Mouse (Mus musculus) liver, postnatal 0 days (tissue): ENCODE measurements at regions not wholly inside any gene's neighbourhood (a gene's known extent, or its start where the extent isn't known, plus 50 kb on each side); places are given as distances from the start of the nearest gene placed in this dataset.

Experiments used
- ATAC-seq: fragments of 200-750 bp; cut with Nextera tagmentation; 2 replicates; pipeline ENCODE4 v1.8.0; 2017; ENCODE audit warnings: mild to moderate bottlenecking, moderate library complexity
- DNase-seq: peaks from one replicate; pipeline ENCODE4 v3.0.0-alpha.2; 2016
- H3K27ac ChIP-seq: fragments of 300-500 bp; sonication (generic); 2 replicates; pipeline ENCODE4 v1.5.1; 2014; ENCODE audit warnings: antibody characterized with exemption, moderate library complexity, mild to moderate bottlenecking, low read depth
- H3K27me3 ChIP-seq: fragments of 300-500 bp; sonication (generic); 2 replicates; pipeline ENCODE4 v1.6.1; 2014; ENCODE audit warnings: low read length, control low read depth, mixed read lengths; ENCODE audit not compliant: insufficient read depth
- H3K36me3 ChIP-seq: fragments of 300-500 bp; sonication (generic); replicated peaks from 2 replicates; pipeline ENCODE4 v1.6.1; 2014; ENCODE audit warnings: mild to moderate bottlenecking, control low read depth, low read length, moderate library complexity, mixed read lengths; ENCODE audit not compliant: insufficient read depth
- H3K4me1 ChIP-seq: fragments of 300-500 bp; sonication (generic); 2 replicates; pipeline ENCODE4 v1.6.1; 2014; ENCODE audit warnings: antibody characterized with exemption, mild to moderate bottlenecking, control low read depth; ENCODE audit not compliant: insufficient read depth
- H3K4me2 ChIP-seq: fragments of 300-500 bp; sonication (generic); 2 replicates; pipeline ENCODE4 v1.6.1; 2014; ENCODE audit warnings: low read depth, mild to moderate bottlenecking, low read length, moderate library complexity, mixed read lengths
- H3K4me3 ChIP-seq: fragments of 300-500 bp; sonication (generic); 2 replicates; pipeline ENCODE4 v1.5.1; 2014; ENCODE audit warnings: low read depth, low read length
- H3K9ac ChIP-seq: fragments of 300-500 bp; sonication (generic); replicated peaks from 2 replicates; pipeline ENCODE4 v1.6.1; 2014; ENCODE audit warnings: mild to moderate bottlenecking, moderate library complexity
- H3K9me3 ChIP-seq: fragments of 300-500 bp; sonication (generic); 2 replicates; pipeline ENCODE4 v1.6.1; 2016; ENCODE audit warnings: mild to moderate bottlenecking, control low read depth, low read length, mixed read lengths
- CTCF ChIP-seq: sonication (generic); IDR thresholded peaks from 2 replicates; pipeline ENCODE4 v1.5.1; 2016; ENCODE audit warnings: antibody characterized with exemption, low read depth
- EP300 ChIP-seq: IDR thresholded peaks from 2 replicates; pipeline ENCODE4 v1.6.1; 2016; ENCODE audit warnings: antibody characterized with exemption, low read depth, mild to moderate bottlenecking
- WGBS: fragments of 180-500 bp; shearing (Covaris S2); extraction: QIAGEN DNeasy Blood & Tissue Kit; methylation state at CpG from one replicate; pipeline ENCODE4 v1.1.7; 2014; ENCODE audit not compliant: insufficient replicate concordance; 5-methylcytosine and 5-hydroxymethylcytosine counted together

GRCm38 (mm10) chr12:67374530-67374929, 152.2 kb upstream of the Mdga2 start:
- TF ChIP-seq EP300 (no peak), CTCF (no peak)
- H3K9ac ChIP-seq = no peak overlapping the region
- no peak overlapping the region for H3K27ac ChIP-seq
- H3K36me3 ChIP-seq = no peaks in the 10 kb centered on the region
- WGBS = 76% methylated on average over 1 of the region's 1 CpGs
- ATAC-seq (no peak), DNase-seq (no peak)
- peaks cover 2% of the 10 kb centered on the region for H3K9me3 ChIP-seq
- no peaks in the 10 kb centered on the region for H3K4me1 ChIP-seq
- no peak overlapping the region for H3K4me3 ChIP-seq
- H3K27me3 ChIP-seq = no peaks in the 10 kb centered on the region
- no peak overlapping the region for H3K4me2 ChIP-seq

- no peaks in the 10 kb centered on the region for H3K36me3 ChIP-seq
- no peaks in the 10 kb centered on the region for H3K27me3 ChIP-seq
- no peak overlapping the region for H3K4me3 ChIP-seq
- no peak overlapping the region for H3K27ac ChIP-seq
- no peaks in the 10 kb centered on the region for H3K4me1 ChIP-seq
- no peak overlapping the region for H3K9ac ChIP-seq
- no peak for DNase-seq
- H3K4me2 ChIP-seq = no peak overlapping the region
- ATAC-seq = no peak
- no peaks in the 10 kb centered on the region for H3K9me3 ChIP-seq
- TF ChIP-seq CTCF = no peak
- no peak for TF ChIP-seq EP300
- 19% methylated on average over 2 of the region's 2 CpGs for WGBS
Observed at GRCm38 (mm10) chr12:67348551-67348950, 126.2 kb upstream of the Mdga2 start.

- no peaks in the 10 kb centered on the region for H3K27me3 ChIP-seq
- no peaks in the 10 kb centered on the region for H3K36me3 ChIP-seq
- H3K9ac ChIP-seq = no peak overlapping the region
- no peak overlapping the region for H3K4me2 ChIP-seq
- 61% methylated on average over 2 of the region's 2 CpGs for WGBS
- H3K9me3 ChIP-seq = no peaks in the 10 kb centered on the region
- H3K27ac ChIP-seq = no peak overlapping the region
- no peak overlapping the region for H3K4me3 ChIP-seq
- DNase-seq (no peak), ATAC-seq (no peak)
- H3K4me1 ChIP-seq = no peaks in the 10 kb centered on the region
- TF ChIP-seq CTCF = no peak
- TF ChIP-seq EP300 = no peak
Observed at GRCm38 (mm10) chr12:67332483-67332998, 110.2 kb upstream of the Mdga2 start.

- no peak for TF ChIP-seq EP300
- no peak for TF ChIP-seq CTCF
- H3K4me3 ChIP-seq = no peak overlapping the region
- no peak for ATAC-seq
- no peak overlapping the region for H3K27ac ChIP-seq
- DNase-seq = no peak
- 57% methylated on average over 2 of the region's 2 CpGs for WGBS
- H3K9ac ChIP-seq = no peak overlapping the region
- no peaks in the 10 kb centered on the region for H3K9me3 ChIP-seq
- H3K36me3 ChIP-seq = no peaks in the 10 kb centered on the region
- H3K27me3 ChIP-seq = no peaks in the 10 kb centered on the region
- H3K4me2 ChIP-seq = no peak overlapping the region
- no peaks in the 10 kb centered on the region for H3K4me1 ChIP-seq
Observed at GRCm38 (mm10) chr12:67326326-67326725, 104.0 kb upstream of the Mdga2 start.

GRCm38 (mm10) chr12:67325799-67326198, 103.5 kb upstream of the Mdga2 start:
- no peaks in the 10 kb centered on the region for H3K9me3 ChIP-seq
- no peak overlapping the region for H3K27ac ChIP-seq
- H3K4me3 ChIP-seq = no peak overlapping the region
- 48% methylated on average over 1 of the region's 1 CpGs for WGBS
- H3K4me1 ChIP-seq = no peaks in the 10 kb centered on the region
- no peaks in the 10 kb centered on the region for H3K36me3 ChIP-seq
- no peak for DNase-seq
- no peak overlapping the region for H3K4me2 ChIP-seq
- TF ChIP-seq EP300 (no peak), CTCF (no peak)
- H3K27me3 ChIP-seq = no peaks in the 10 kb centered on the region
- no peak overlapping the region for H3K9ac ChIP-seq
- ATAC-seq = no peak

- TF ChIP-seq EP300 (no peak), CTCF (no peak)
- H3K9ac ChIP-seq = no peak overlapping the region
- no peaks in the 10 kb centered on the region for H3K4me1 ChIP-seq
- no peak for ATAC-seq
- no peak overlapping the region for H3K4me2 ChIP-seq
- no peaks in the 10 kb centered on the region for H3K9me3 ChIP-seq
- no peak overlapping the region for H3K27ac ChIP-seq
- no peaks in the 10 kb centered on the region for H3K36me3 ChIP-seq
- 61% methylated on average over 4 of the region's 4 CpGs for WGBS
- no peaks in the 10 kb centered on the region for H3K27me3 ChIP-seq
- no peak overlapping the region for H3K4me3 ChIP-seq
- DNase-seq = no peak
Observed at GRCm38 (mm10) chr12:67325335-67325734, 103.0 kb upstream of the Mdga2 start.

- no peak overlapping the region for H3K27ac ChIP-seq
- no peaks in the 10 kb centered on the region for H3K4me1 ChIP-seq
- H3K4me2 ChIP-seq = no peak overlapping the region
- DNase-seq = no peak
- H3K9ac ChIP-seq = no peak overlapping the region
- TF ChIP-seq CTCF (no peak), EP300 (no peak)
- WGBS = 77% methylated on average over 2 of the region's 2 CpGs
- no peaks in the 10 kb centered on the region for H3K27me3 ChIP-seq
- no peaks in the 10 kb centered on the region for H3K36me3 ChIP-seq
- ATAC-seq = no peak
- H3K9me3 ChIP-seq = no peaks in the 10 kb centered on the region
- no peak overlapping the region for H3K4me3 ChIP-seq
Observed at GRCm38 (mm10) chr12:67318687-67319086, 96.3 kb upstream of the Mdga2 start.
